Mouse (Mus musculus) midbrain, postnatal 0 days (tissue): Measurements from ENCODE around the gene Calm3. TPM values are rescaled to one million over a fixed set of nuclear protein-coding genes. Genes with fewer than 3 reads are reported as not detected.

Source experiments
- ATAC-seq: fragments of 200-750 bp; cut with Nextera tagmentation; 2 replicates; pipeline ENCODE4 v1.8.0; 2017; ENCODE audit warnings: moderate number of reproducible peaks, mild to moderate bottlenecking, moderate TSS enrichment, moderate library complexity; ENCODE audit not compliant: low FRiP score
- DNase-seq: peaks from one replicate; pipeline ENCODE4 v3.0.0-alpha.2; 2015; ENCODE audit warnings: low spot score
- H3K27ac ChIP-seq: fragments of 300-500 bp; sonication (generic); 2 replicates; pipeline ENCODE4 v1.5.1; 2014; ENCODE audit warnings: low read depth, mild to moderate bottlenecking, low read length, mixed read lengths
- H3K27me3 ChIP-seq: fragments of 300-500 bp; sonication (generic); 2 replicates; pipeline ENCODE4 v1.6.1; 2014; ENCODE audit warnings: low read length, control low read depth, mixed read lengths; ENCODE audit not compliant: insufficient read depth
- H3K36me3 ChIP-seq: fragments of 300-500 bp; sonication (generic); 2 replicates; pipeline ENCODE4 v1.6.1; 2014; ENCODE audit warnings: low read length, control low read depth, mixed read lengths; ENCODE audit not compliant: insufficient read depth
- H3K4me1 ChIP-seq: fragments of 300-500 bp; sonication (generic); 2 replicates; pipeline ENCODE4 v1.6.1; 2014; ENCODE audit warnings: mild to moderate bottlenecking, control low read depth, antibody characterized with exemption, low read length, mixed read lengths; ENCODE audit not compliant: insufficient read depth
- H3K4me2 ChIP-seq: fragments of 300-500 bp; sonication (generic); 2 replicates; pipeline ENCODE4 v1.6.1; 2014; ENCODE audit warnings: low read depth, mild to moderate bottlenecking, low read length, mixed read lengths; ENCODE audit not compliant: poor library complexity, severe bottlenecking
- H3K4me3 ChIP-seq: fragments of 300-500 bp; sonication (generic); 2 replicates; pipeline ENCODE4 v1.5.1; 2014; ENCODE audit warnings: low read depth, mild to moderate bottlenecking, low read length, moderate library complexity
- H3K9ac ChIP-seq: fragments of 300-500 bp; sonication (generic); replicated peaks from 2 replicates; pipeline ENCODE4 v1.6.1; 2014; ENCODE audit warnings: mild to moderate bottlenecking, low read length, moderate library complexity, mixed read lengths; ENCODE audit not compliant: poor library complexity, severe bottlenecking
- H3K9me3 ChIP-seq: fragments of 300-500 bp; sonication (generic); 2 replicates; pipeline ENCODE4 v1.6.1; 2016; ENCODE audit warnings: low read length, control low read depth
- CTCF ChIP-seq: IDR thresholded peaks from 2 replicates; pipeline ENCODE4 v1.5.1; 2016; ENCODE audit warnings: antibody characterized with exemption, mild to moderate bottlenecking
- WGBS: fragments of 180-500 bp; shearing (Covaris S2); extraction: QIAGEN DNeasy Blood & Tissue Kit; methylation state at CpG from one replicate; pipeline ENCODE4 v1.1.7; 2014; 5-methylcytosine and 5-hydroxymethylcytosine counted together
- polyA plus RNA-seq: library from polyadenylated mRNA; unstranded; fragments of >200 nt; fragmentation: Nextera tagmentation; extraction: Ambion mirVana; gene quantifications from 2 replicates; pipeline ENCODE4 v1.2.1, GENCODE M21; 2015
- total RNA-seq: library from RNA; depleted of rRNA; stranded (reverse); fragments of >200 nt; gene quantifications from 2 replicates; pipeline ENCODE4 v1.2.3, GENCODE M21; 2014

The Calm3 gene
- total and polyA plus RNA-seq, 2 experiments from 2014 or later = 467 to 1,985 TPM

DNA sequence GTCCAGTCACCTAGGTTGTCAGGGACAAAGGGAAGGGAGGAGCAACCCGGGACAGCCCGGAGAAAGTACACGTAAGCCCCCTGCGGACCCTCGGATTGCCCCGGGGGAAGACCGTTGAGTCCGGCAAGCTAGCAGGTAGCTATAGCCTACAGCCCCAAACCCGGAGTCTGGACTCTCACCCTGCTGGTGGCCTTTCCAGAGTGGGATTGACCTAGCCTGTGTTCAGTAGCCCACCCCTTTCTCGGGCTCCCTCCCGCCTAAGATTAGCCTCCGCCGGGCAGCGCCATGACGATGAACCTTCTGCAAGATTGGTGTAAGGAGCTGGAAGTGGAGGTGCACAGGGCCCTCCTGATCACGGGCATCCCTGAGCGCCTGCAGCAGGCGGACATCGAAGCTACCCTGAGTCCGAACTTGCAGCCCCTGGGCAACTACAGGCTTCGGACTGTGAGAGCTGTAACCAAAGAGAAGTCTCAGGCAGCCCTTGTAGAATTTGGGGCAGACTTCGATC, 20.9 kb upstream of the Calm3 start:
- peak overlapping the region; percentile 93 for H3K4me2 ChIP-seq
- no peak for TF ChIP-seq CTCF
- peak overlapping the region; percentile 93 for H3K27ac ChIP-seq
- DNase-seq (no peak), ATAC-seq (peak; percentile 29)
- peak overlapping the region; percentile 69 for H3K4me3 ChIP-seq
- no peaks in the 10 kb centered on the region for H3K27me3 ChIP-seq
- H3K4me1 ChIP-seq = peaks cover 36% of the 10 kb centered on the region
- peak overlapping the region; percentile 93 for H3K9ac ChIP-seq
- H3K36me3 ChIP-seq = no peaks in the 10 kb centered on the region; the same call in 1 of the 2 replicates
- H3K9me3 ChIP-seq = no peaks in the 10 kb centered on the region
- WGBS = 1% methylated on average over 22 of the region's 22 CpGs

GRCm38 (mm10) chr7:16944061-16944807, 20.3 kb upstream of the Calm3 start, which contains the start of gene Pnmal2:
Gene Pnmal2, plus strand, starts transcription at chr7:16944682.
- H3K27me3 ChIP-seq = no peaks in the 10 kb centered on the region
- ATAC-seq (peak; percentile 86), DNase-seq (peak; percentile 97)
- WGBS = 8% methylated on average over 36 of the region's 36 CpGs
- no peaks in the 10 kb centered on the region for H3K9me3 ChIP-seq
- TF ChIP-seq CTCF = no peak
- peaks cover 34% of the 10 kb centered on the region for H3K4me1 ChIP-seq
- H3K27ac ChIP-seq = peak within 1 kb of the TSS; percentile 93
- peak within 1 kb of the TSS; percentile 93 for H3K4me2 ChIP-seq
- peak within 1 kb of the TSS; percentile 69 for H3K4me3 ChIP-seq
- peak within 1 kb of the TSS; percentile 93 for H3K9ac ChIP-seq
- H3K36me3 ChIP-seq = no peaks in the 10 kb centered on the region; the same call in 1 of the 2 replicates

DNA sequence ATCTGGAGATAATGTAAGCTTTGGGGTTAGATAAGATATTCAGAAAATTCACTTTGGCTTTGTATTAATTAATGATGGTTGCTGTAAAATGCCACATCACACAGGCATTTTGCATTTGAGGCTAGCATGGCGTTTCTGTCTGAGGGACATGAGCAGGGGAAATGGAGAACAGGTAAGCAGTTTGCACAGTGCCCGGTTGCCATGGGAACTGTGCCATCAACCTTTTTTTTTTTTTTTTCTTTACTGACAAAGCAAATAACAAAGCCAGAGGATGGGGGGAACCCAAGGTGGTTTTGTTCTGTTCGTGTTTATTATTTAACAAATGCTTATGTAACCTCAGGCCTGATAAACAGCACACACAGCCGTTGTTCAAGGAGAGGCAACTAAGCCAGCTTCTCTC, 18.9 kb upstream of the Calm3 start:
- Histone ChIP-seq H3K9ac (no peak overlapping the region), H3K4me1 (peaks cover 30% of the 10 kb centered on the region), H3K4me2 (no peak overlapping the region), H3K27ac (peak overlapping the region; percentile 93), H3K9me3 (no peaks in the 10 kb centered on the region), H3K4me3 (no peak overlapping the region), H3K36me3 (no peaks in the 10 kb centered on the region), H3K27me3 (no peaks in the 10 kb centered on the region)
- 24% methylated on average over 4 of the region's 4 CpGs for whole genome bisulfite sequencing
- DNase-seq (peak; percentile 72), ATAC-seq (no peak)
- no peak for TF ChIP-seq CTCF

DNA sequence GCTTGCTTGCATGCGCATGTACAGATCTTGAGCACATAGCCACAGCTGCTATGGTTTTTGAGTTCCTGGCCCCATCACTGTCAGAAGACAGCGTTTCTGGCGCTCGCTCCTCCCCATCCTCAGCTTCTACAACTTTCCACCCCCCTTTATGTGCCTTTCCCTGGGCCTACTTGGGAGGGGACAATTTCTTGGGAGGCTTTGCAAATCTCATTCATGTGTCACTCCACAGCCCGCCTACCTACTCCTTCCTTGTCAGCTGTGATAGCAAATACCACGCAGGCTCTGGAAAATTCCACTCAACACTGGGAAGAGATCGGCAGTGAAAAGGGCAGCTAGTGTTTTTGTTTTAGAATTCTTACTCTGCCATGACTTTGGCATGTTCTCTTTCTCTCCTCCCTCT, 16.4 kb upstream of the Calm3 start:
- H3K4me2 ChIP-seq = no peak overlapping the region
- H3K9me3 ChIP-seq = no peaks in the 10 kb centered on the region
- ATAC-seq (no peak), DNase-seq (peak; percentile 36)
- H3K4me3 ChIP-seq = no peak overlapping the region
- peak overlapping the region; percentile 65 for H3K27ac ChIP-seq
- H3K4me1 ChIP-seq = peaks cover 30% of the 10 kb centered on the region
- WGBS = 16% methylated on average over 7 of the region's 7 CpGs
- H3K9ac ChIP-seq = no peak overlapping the region
- H3K36me3 ChIP-seq = no peaks in the 10 kb centered on the region
- no peaks in the 10 kb centered on the region for H3K27me3 ChIP-seq
- TF ChIP-seq CTCF = no peak

DNA sequence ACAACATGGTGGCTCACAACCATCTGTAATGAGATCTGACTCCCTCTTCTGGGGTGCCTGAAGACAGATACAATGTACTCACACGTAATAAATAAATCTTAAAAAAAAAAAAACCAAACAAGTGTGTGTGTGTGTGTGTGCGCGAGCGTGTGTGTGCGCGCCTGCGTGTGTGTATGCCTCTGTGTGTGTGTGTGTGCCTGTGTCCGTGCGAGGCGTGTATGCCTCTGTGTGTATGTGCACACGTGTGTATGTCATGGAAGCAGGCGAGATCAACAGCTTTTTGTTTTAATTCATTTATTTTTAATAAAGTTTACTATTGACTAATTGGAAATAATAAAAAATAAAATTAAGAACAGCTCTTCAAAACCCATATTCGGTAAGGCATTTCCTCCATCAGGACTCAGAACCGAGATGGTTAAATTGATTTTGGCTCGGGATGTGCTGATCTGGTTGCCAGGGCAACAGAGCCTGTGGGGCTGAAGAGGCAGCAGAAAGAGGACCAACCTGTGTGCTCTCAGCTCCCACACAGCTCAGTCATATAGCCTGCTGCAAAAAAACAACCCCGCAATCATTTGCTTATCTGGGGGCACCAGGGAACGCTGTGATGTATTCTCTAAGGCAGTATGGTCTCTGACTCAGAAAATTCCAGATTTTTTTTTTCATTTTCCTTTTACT, 14.3 kb upstream of the Calm3 start:
- H3K36me3 ChIP-seq = no peaks in the 10 kb centered on the region
- peaks cover 23% of the 10 kb centered on the region for H3K4me1 ChIP-seq
- no peak for TF ChIP-seq CTCF
- peak overlapping the region; percentile 76 for H3K27ac ChIP-seq
- no peaks in the 10 kb centered on the region for H3K27me3 ChIP-seq
- ATAC-seq (peak; percentile 80), DNase-seq (peak; percentile 93)
- H3K9ac ChIP-seq = no peak overlapping the region
- H3K4me2 ChIP-seq = peak overlapping the region; percentile 16; the same call in 1 of the 2 replicates
- no peak overlapping the region for H3K4me3 ChIP-seq
- 48% methylated on average over 17 of the region's 17 CpGs for WGBS
- H3K9me3 ChIP-seq = no peaks in the 10 kb centered on the region

DNA sequence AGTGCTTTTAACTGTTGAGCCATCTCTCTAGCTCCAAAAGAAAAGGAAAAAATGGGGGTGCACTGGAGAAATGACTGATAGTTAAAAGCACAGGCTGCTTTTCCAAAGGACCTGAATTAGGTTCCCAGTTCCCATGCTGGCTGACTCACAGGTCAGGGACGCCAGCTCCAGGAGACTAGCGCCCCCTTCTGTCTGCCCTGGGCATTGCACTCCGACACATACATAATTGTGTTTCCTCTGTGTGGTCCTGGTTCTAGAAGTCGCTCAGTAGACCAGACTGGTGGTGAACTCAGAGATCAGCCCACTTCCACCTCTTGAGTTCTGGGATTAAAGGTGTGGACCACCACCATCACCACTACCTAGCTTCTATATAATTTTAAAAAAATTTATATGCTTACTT, 13.4 kb upstream of the Calm3 start:
- Histone ChIP-seq H3K27ac (no peak overlapping the region), H3K9me3 (no peaks in the 10 kb centered on the region), H3K27me3 (no peaks in the 10 kb centered on the region), H3K4me2 (no peak overlapping the region), H3K36me3 (no peaks in the 10 kb centered on the region), H3K4me1 (peaks cover 20% of the 10 kb centered on the region), H3K9ac (no peak overlapping the region), H3K4me3 (no peak overlapping the region)
- TF ChIP-seq CTCF = peak; percentile 61
- DNase-seq (no peak), ATAC-seq (no peak)
- WGBS = 57% methylated on average over 4 of the region's 4 CpGs
